Mouse (Mus musculus): ENCODE results near the gene Trpt1.

- TF ChIP-seq CTCF (IDR thresholded peaks at IDR 0.05; ENCODE audit: control insufficient read depth, insufficient read depth, insufficient read length) (no peak), CEBPB (IDR thresholded peaks at IDR 0.05; ENCODE audit: low read depth) (no peak)
Measured at GRCm38 (mm10) chr19:6951381-6951968, 44.5 kb upstream of the Trpt1 start.
